Mouse (Mus musculus) heart, adult 10 weeks (tissue): ENCODE data around the gene Ptgfr. TPM values are rescaled to one million over a fixed set of nuclear protein-coding genes. Genes with fewer than 3 reads are reported as not detected.

Source experiments
- polyA plus RNA-seq: library from polyadenylated mRNA; stranded (reverse); fragments of 350-450 nt; fragmentation: Illumina TruSeq; extraction: RNeasy Lipid Tissue Mini Kit (QIAGEN cat#74804); gene quantifications from one replicate; pipeline ENCODE4 v1.2.3, GENCODE M21; 2014; ENCODE audit warnings: low read depth, low replicate concordance

Ptgfr gene
- polyA plus RNA-seq, result 8.9 TPM

DNA sequence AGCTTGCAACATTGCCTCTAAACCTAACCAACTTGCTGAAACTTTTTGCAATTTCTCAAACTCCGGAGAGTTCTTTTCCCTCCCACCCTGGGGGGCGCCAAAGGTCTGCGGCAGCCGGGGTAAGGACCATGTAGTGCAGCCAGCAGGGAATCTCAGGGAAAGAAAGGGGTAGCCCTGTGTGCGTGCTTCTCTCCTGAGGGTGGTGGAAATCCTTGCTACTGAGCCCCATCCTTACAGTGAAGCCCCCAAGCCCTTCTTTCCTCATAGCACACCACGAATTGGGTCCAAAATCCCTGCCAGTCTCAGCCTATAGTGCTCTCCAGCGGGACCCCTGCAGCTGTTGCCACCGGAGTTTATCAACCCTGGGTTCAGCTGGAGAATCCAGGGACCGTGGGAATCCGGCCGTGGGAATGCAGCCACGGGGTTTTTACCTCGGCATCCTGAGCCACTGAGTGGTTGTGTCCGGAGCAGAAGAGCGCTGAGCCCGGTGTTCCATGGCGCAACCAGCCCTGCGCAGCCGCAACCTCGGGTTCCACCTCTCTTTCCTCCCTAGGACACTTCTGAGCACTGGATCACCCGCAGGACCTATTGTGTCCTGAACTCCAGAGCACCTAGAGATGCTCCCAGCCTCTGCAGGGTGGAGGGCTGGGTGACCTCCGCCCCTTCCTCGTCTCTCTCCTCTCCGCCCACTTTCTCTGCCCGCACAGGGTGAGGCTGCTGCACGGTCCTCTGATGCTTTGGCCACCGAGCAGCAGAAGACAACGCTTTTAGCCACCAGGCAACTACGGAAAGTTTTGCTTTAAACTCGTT, at the start of gene Ptgfr:
Gene Ptgfr (minus strand): TSS at position 760 of the 810 bp plus-strand sequence.

GRCm38 (mm10) chr3:151749737-151750136, 87.7 kb downstream of the Ptgfr start, which contains the start of gene Ifi44:
TSS of gene Ifi44 (minus strand) at chr3:151749960.

Other genes with a start within 250 kb of the Ptgfr start
- gene Ifi44, start 87.7 kb downstream of the Ptgfr start, polyA plus RNA-seq, result 2.6 TPM
- gene Ifi44l, start 74.7 kb downstream of the Ptgfr start, polyA plus RNA-seq, result not detected